Mouse (Mus musculus): ENCODE measurements at regions not wholly inside any gene's neighbourhood (a gene's known extent, or its start where the extent isn't known, plus 50 kb on each side); places are given as distances from the start of the nearest gene placed in this dataset.

DNA sequence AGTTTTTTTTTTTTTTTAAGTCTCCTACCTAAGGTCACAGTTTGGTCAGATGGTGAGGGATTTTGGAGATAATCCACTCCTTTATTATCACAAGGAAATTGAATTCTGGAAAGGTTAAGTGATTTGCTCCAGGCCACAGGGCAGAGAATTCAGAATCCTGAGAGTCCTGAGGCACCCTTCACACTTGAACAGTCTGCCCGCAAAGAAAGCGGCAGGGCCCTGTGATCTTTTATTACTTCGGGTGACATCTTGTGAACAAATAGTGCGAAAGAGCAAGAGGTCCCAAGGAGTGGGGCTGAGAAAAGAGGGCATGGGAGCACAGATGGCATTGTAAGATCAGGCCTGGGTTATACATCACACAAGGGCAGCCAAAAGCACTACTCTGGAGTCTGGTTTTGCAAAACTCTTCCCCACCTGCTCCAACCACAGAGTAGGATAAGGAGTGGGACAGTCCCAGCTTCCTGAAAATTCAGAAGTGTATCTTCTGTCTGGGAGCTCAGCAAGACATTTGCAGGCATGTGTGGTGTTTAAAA lies 150.5 kb upstream of the Wdr11 start:
- DNase-seq: no peak

DNA sequence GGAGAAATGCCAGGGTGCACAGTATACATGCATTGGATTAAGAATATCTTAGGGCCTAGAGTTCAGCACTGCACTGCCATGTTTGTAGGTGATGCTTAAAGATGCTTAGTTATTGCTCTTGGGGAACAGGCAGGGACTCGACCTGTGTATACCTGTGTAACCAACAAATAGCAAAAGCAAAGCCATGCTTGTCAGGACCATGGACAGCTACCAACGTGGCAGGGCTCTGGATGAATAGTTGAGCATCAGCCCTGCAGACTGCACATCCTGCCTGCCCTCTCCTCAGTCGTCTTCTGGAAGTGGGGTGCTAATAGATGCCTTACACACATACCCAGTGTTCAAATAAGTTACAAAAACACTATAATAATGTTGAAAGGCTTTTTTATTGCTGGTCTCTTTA lies 122.2 kb upstream of the Wdr11 start:
- no peak for DNase-seq

- DNase-seq: peak; percentile 67
Observed at GRCm38 (mm10) chr7:129483736-129484135, 107.9 kb upstream of the Wdr11 start.

DNA sequence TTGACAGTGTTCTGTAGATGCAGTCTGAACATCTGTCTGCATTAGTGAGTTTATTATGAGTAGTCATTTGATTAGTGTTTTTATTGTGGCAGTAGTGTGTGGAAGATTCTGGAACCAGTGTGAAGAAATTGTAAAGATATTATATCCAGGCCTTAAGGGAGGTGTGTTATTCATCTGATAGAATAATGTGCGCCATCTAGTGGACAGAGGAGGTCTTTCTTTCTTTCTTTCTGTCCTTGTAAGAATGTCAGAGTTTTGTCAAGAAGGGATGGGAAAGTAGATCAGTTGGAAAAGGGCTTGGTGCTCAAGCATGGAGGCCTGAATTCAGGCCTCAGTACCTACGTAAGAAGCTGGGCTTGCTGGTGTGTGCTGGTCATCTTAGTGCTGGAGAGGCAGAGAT lies 84.8 kb upstream of the Wdr11 start:
- DNase-seq: no peak

GRCm38 (mm10) chr7:129509631-129510132 lies 82.0 kb upstream of the Wdr11 start:
- no peak for DNase-seq

DNA sequence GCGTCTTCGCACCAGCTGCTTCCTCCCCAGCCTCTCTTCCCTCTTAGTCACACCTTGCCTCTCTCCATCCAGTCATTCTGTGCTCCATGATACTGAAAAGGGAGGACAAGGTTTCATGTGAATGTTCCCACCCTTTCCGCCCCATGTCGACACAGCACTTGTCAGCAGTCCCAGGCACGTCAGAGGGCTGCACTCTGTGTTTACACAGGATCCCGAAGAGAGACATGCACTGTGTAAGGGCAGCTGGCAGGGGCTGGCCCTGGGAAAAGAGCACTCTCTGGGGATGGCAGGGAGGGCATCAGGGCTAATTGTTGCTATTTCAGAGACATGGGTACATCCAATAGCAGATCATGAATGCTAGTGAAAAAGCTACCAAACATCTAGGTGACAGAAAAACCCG lies 77.0 kb upstream of the Wdr11 start:
- no peak for DNase-seq

- no peak for DNase-seq
Observed at GRCm38 (mm10) chr7:129524369-129524915, 67.2 kb upstream of the Wdr11 start.

DNA sequence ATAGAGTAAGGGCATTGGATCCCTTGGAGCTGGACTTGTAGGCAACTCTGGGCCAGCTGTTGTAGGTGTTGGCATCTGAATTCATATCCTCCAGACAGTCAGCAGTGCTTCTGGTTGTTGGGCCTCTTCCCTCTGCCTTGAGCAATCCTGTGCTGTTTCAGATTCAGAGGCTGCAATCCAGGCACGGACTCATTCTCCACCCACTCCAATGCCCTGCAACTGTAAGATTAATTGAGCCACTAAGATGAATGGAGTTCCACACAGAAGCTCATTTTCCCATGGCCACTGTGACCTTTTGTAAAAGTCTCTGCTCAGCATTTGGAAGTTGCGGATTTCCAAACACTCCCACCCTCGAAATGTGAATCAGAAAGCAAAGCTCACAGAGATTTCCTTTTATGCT lies 65.7 kb upstream of the Wdr11 start:
- no peak for DNase-seq

DNA sequence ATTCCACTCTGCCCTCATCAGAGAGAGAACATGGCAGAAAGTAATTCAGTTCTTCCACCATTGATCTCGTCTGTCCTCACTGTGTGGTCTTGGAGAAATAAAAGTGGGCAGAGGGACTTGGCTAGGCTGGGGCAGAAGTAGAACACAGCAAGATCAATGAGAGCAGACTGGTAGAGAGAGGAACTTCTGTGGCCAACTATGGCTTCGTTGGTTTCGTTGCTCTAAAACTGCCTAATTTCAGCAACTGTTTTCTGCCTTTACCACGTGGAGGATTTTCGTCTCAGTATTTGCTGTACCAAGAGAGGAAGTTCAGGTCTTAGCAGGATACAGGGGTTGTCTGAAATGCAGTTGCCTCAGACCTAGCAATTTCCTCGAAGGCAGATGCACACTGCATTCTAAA lies 63.4 kb upstream of the Wdr11 start:
- no peak for DNase-seq

DNA sequence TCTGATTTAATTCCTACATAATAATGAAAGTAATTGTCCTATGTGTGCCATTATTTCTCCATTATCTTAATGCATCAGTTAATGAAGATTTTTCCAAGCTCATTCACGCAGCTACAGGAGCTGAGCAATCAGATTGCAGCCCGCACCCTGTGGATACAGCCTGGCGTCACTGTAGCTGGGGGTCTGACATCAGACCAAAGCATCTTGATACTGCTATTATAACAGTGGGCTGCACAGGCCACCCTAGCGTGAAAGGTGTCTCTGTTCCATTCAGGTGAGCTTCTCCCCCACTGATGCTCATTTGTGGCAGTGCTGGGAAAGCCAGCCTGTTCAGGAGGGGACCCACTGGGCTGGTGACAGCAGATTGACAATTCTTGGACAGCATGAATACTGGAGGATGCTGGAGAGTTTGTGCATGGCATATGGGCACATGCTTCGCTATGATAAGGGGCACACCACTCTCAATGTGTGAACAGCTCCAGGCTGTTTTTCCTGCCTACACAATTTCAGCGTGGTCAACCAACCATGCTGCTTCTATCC lies 58.2 kb upstream of the Wdr11 start:
- DNase-seq: no peak

Data from layer of hippocampus, adult 9-11 months (tissue).